Mouse (Mus musculus) layer of hippocampus, adult 6 months (tissue): ENCODE measurements around the gene Lama2. TPM values are rescaled to one million over a fixed set of nuclear protein-coding genes. Genes with fewer than 3 reads are reported as not detected.

Source experiments
- long read RNA-seq, 2 experiments: library from polyadenylated mRNA; unstranded; transcript quantifications; one replicate each; pipeline ENCODE4 v2.0.0; 2019 to 2020
- polyA plus RNA-seq: library from polyadenylated mRNA; unstranded; fragments of <200 nt; fragmentation: Nextera tagmentation; gene quantifications from 2 replicates; pipeline ENCODE4 v1.2.3, GENCODE M21; 2021

The Lama2 gene
- 2.9 and 3.9 TPM in 2 replicates for polyA plus RNA-seq
- long read RNA-seq, experiment 1, partial matches to known transcripts: 6 of 7 reads
- long read RNA-seq, experiment 1, other reads (novel, unspliced or antisense): 1 of 7 reads
- long read RNA-seq, experiment 2, partial matches to known transcripts: 3 of 8 reads
- long read RNA-seq, experiment 2, other reads (novel, unspliced or antisense): 4 of 8 reads

GRCm38 (mm10) chr10:27619658-27620057, at the start of gene Lama2:
TSS of gene Lama2 (minus strand) at chr10:27619758.

